Mouse (Mus musculus) central nervous system, embryonic 14 days (tissue): ENCODE measurements around the gene Kdm1a. TPM values are rescaled to one million over a fixed set of nuclear protein-coding genes. Genes with fewer than 3 reads are reported as not detected.

Experiments used
- polyA plus RNA-seq: library from polyadenylated mRNA; depleted of rRNA; stranded (reverse); fragments of >200 nt; gene quantifications from 2 replicates; pipeline ENCODE4 v1.2.3, GENCODE M21; 2012; rRNA removed

The Kdm1a gene
- polyA plus RNA-seq: 187 and 206 TPM in 2 replicates

DNA sequence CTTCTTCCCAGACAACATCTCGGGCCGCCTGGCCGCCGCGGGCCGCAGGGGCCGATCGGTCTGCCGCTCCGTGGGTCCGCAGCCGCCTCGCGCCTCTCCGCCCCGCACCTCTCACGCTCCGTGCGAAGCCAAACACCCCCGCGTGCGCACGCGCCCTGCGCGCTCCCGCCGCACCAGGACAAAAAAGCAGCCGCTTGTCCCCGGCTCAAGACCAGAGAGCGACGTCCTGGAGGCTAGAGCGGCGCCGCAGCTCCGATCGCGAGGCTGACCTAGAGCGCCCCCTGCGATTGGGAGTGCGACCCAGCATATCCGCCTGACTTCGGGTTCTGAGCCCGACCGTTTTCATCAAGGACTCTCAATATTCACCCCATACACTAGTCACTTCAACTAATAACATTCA, at the start of gene Kdm1a:
Kdm1a (minus strand) TSS at position 156 of the 400 bp plus-strand sequence.

DNA sequence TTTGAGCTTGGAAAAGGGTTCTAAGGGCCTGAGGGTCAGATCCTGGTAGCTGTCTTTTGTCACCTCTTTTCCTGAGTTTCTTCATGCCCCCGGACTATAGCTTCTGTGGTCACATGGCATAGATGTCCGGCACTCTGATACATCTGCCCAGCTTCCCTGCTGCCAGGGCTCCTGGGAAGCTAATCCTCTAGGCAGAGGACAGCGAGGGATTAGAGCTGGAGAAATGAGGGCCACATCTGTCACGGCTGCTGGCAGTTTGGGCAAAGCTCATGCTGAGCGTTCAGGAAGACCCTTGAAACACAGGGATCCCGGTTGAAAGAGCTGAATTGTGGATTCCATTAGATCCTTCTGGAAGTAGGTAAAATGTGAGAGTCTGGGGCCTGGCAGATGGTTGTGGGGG, 19.9 kb upstream of the Kdm1a start, which contains the start of gene Lactbl1:
Lactbl1 (plus strand) TSS at position 234 of the 400 bp plus-strand sequence.

DNA sequence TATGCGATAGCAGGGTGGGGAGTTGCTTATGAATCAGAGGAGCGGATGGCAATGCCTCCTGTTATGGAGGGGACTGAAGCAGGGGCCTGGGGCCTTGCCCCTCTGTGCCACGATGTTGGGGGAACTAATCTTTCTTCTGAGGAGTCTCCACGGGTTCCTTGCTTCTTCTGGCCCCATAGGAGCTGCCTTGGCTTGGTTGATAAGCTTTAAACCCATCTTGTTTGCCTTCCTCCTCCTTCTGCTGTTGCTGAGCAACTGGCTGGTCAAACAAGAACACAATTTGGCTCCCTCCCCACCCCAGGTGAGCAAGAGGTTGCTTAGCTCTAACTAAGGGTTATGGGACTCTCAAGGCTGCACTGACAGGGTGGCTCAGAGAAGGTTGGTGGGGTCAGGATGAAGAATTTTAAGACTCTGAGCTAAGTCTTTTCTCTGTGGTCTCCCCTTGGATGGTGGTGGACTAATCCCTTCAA, 7.9 kb upstream of the Kdm1a start, which contains the start of gene Tex46:
Tex46 (plus strand) TSS at position 51 of the 470 bp plus-strand sequence.

Other genes starting within 250 kb of the Kdm1a start
- 0.22 and 0.64 TPM in 2 replicates for gene Htr1d, start 179.2 kb downstream of the Kdm1a start, polyA plus RNA-seq
- 0.12 and 0.20 TPM in 2 replicates for gene 6030445D17Rik, start 140.5 kb downstream of the Kdm1a start, polyA plus RNA-seq
- 12.9 and 13.1 TPM in 2 replicates for gene Luzp1, start 133.0 kb downstream of the Kdm1a start, polyA plus RNA-seq
- not detected in 2 replicates for gene Tex46, start 7.7 kb upstream of the Kdm1a start, polyA plus RNA-seq
- gene Lactbl1, start 19.9 kb upstream of the Kdm1a start, polyA plus RNA-seq: 0.09 and 0.15 TPM in 2 replicates
- gene Ephb2, start 233.3 kb upstream of the Kdm1a start, polyA plus RNA-seq: 70.4 and 77.7 TPM in 2 replicates